Mouse (Mus musculus) ovary, adult 2 months (tissue): ENCODE data around the gene Dusp2. TPM values are rescaled to one million over a fixed set of nuclear protein-coding genes. Genes with fewer than 3 reads are reported as not detected.

Experiments used
- polyA plus RNA-seq: library from polyadenylated mRNA; depleted of rRNA; stranded (reverse); fragments of >200 nt; gene quantifications from 2 replicates; pipeline ENCODE4 v1.2.3, GENCODE M21; 2012; rRNA removed

Gene Dusp2
- polyA plus RNA-seq = 7.4 and 9.4 TPM in 2 replicates

GRCm38 (mm10) chr2:127335767-127336496 is at the start of gene Dusp2:
Dusp2 (plus strand) TSS chr2:127336159.

GRCm38 (mm10) chr2:127338416-127338815 is 2.5 kb downstream of the Dusp2 start, which contains the start of gene Astl:
Astl (plus strand) TSS chr2:127338639.

DNA sequence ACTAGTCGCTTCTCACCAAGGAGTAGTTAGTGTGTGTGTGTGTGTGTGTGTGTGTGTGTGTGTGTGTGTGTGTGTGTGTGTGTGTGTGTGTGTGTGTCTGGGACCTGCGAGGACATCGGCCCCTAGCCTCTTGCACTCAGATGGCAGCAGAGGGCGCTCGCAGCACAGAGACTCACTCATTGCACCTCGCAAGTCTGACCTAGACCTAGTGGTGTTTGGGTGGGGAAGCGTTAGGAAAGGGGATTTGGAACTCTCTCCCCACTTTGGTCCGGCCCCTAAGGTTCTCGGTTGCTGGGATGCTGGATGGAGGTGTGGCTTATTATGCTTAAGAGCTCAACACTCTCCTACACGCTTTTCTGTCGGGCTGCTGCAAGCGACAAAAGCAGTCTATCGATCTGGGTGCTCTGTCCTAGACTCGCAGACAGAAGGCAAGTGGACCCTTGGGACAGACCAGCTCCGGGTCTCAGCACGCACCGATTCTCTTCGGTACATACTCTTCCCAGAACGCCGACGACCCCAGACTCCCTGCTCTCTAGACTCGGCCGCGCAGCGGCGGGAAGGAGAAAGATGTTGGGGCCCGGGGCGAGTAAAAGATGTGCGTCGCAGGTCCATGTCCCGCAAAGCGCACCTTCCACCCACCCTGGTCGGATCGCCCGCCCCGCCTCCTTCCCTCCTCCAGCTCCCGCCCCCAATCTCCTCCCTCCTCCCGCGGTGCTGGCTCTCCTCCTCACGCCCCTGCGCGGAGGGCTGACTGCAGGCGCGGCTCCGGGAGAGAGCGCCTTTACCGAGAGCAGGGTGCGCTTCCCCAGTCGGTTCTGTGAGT is 26.7 kb downstream of the Dusp2 start, which contains the start of gene Adra2b:
Gene Adra2b, plus strand, starts transcription at position 750 of the 823 bp plus-strand sequence.

Other genes with a start within 250 kb of the Dusp2 start
- gene Ncaph, start 202.2 kb upstream of the Dusp2 start, polyA plus RNA-seq = 1.6 and 3.1 TPM in 2 replicates
- gene Itpripl1, start 192.7 kb upstream of the Dusp2 start, polyA plus RNA-seq = 8.0 and 11.8 TPM in 2 replicates
- gene 1810024B03Rik, start 127.9 kb upstream of the Dusp2 start, polyA plus RNA-seq = 0.35 and 0.85 TPM in 2 replicates
- 50.0 and 62.6 TPM in 2 replicates for gene Snrnp200, start 127.8 kb upstream of the Dusp2 start, polyA plus RNA-seq
- gene Ciao1, start 88.3 kb upstream of the Dusp2 start, polyA plus RNA-seq = 39.8 and 56.5 TPM in 2 replicates
- 151 and 158 TPM in 2 replicates for gene Tmem127, start 88.3 kb upstream of the Dusp2 start, polyA plus RNA-seq
- gene Stard7, start 65.9 kb upstream of the Dusp2 start, polyA plus RNA-seq = 73.2 and 130 TPM in 2 replicates
- 17.6 and 21.6 TPM in 2 replicates for gene Astl, start 2.5 kb downstream of the Dusp2 start, polyA plus RNA-seq
- 0.50 and 0.56 TPM in 2 replicates for gene Adra2b, start 27.0 kb downstream of the Dusp2 start, polyA plus RNA-seq
- gene Gpat2, start 89.0 kb downstream of the Dusp2 start, polyA plus RNA-seq = 2.0 and 2.4 TPM in 2 replicates
- 21.6 and 24.4 TPM in 2 replicates for gene Fahd2a, start 108.4 kb downstream of the Dusp2 start, polyA plus RNA-seq
- 32.2 and 33.3 TPM in 2 replicates for gene Kcnip3, start 185.9 kb downstream of the Dusp2 start, polyA plus RNA-seq
- gene Prom2, start 205.3 kb downstream of the Dusp2 start, polyA plus RNA-seq = 3.0 and 3.2 TPM in 2 replicates